Mouse (Mus musculus): ENCODE results near the gene Nt5dc1. TPM values are rescaled to one million over a fixed set of nuclear protein-coding genes. Genes with fewer than 3 reads are reported as not detected.

The Nt5dc1 gene
- polyA plus RNA-seq, 1 experiment from 2014 or later = 2.9 TPM

DNA sequence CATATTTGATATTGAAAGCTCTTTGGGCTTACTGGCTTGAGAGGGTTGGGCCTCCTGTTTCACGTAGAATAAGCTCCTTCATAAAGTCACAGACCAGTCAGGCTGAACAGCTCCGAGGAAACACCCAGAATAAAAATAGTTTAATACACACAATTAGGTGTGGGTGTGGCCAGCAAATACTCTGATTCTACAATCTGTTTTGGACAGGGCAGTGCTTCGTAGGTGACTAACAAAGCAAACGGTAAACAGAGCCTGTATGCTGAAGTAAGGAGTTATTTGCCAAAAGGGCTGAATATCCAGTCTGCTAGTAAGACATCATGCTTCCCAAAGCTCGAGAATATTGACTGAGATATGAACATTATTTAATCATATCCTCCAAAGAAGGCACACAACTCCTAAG lies 32.7 kb downstream of the Nt5dc1 start:
- Histone ChIP-seq H3K27ac (no peak overlapping the region), H3K27me3 (ENCODE audit: control insufficient read depth, insufficient read depth, low read length) (no peaks in the 10 kb centered on the region), H3K9me3 (ENCODE audit: control insufficient read depth, low read length) (no peaks in the 10 kb centered on the region), H3K4me2 (replicated peaks) (no peak overlapping the region), H3K4me1 (replicated peaks; ENCODE audit: control insufficient read depth, insufficient read depth, low read length) (no peaks in the 10 kb centered on the region), H3K4me3 (replicated peaks; ENCODE audit: low read length) (no peak overlapping the region), H3K9ac (no peak overlapping the region), H3K36me3 (replicated peaks; ENCODE audit: control insufficient read depth, insufficient read depth) (no peaks in the 10 kb centered on the region)
- no peak for DNase-seq (ENCODE audit: low spot score)
- 91% methylated on average over 5 of the region's 5 CpGs for WGBS
- no peak for ATAC-seq (ENCODE audit: low FRiP score)

DNA sequence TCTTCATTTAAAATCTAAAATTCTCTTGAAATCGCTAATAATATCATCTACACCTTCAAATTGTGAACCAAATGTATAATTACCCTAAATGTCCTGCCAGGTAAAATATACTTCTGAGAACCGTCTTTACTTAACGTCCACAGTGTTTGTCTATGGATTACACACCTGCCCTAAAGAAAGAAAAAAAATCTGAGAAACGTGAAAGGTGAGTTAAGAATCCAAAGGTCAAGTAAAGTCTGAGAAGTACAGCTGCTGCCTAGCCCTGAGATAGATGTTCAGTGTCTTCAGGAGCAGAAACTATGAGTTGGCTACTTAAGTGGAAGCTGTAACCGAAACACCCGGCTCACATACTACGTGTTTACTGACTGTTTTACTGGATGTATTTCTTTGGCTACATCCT lies 45.0 kb downstream of the Nt5dc1 start:
- 94% methylated on average over 7 of the region's 7 CpGs for WGBS
- Histone ChIP-seq H3K27ac (no peak overlapping the region), H3K27me3 (ENCODE audit: control insufficient read depth, insufficient read depth, low read length) (no peaks in the 10 kb centered on the region), H3K36me3 (replicated peaks; ENCODE audit: control insufficient read depth, insufficient read depth) (no peaks in the 10 kb centered on the region), H3K4me3 (replicated peaks; ENCODE audit: low read length) (no peak overlapping the region), H3K4me2 (replicated peaks) (no peak overlapping the region), H3K9ac (no peak overlapping the region), H3K9me3 (ENCODE audit: control insufficient read depth, low read length) (no peaks in the 10 kb centered on the region), H3K4me1 (replicated peaks; ENCODE audit: control insufficient read depth, insufficient read depth, low read length) (no peaks in the 10 kb centered on the region)
- ATAC-seq (ENCODE audit: low FRiP score) (no peak), DNase-seq (ENCODE audit: low spot score) (no peak)

DNA sequence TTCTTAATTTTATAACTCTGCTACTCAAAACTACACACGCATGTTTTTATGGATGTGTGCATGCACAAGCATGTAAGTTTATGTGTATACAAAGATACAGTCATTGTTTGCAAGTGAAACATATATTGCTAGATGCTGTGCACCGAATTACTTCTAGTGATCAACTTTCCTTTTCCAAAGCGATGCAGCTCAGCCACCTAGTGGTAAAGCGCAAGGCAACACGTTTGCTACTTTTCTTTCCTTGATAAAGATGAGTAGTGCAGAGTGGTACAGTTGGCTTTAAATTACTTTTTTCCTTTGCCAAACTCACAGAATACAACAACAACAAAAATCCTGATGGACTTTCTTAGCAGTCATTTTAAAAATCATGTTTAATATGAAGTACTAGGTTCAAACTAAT lies 50.2 kb downstream of the Nt5dc1 start:
- no peak for DNase-seq (ENCODE audit: low spot score)
- H3K4me1 ChIP-seq (replicated peaks; ENCODE audit: control insufficient read depth, insufficient read depth, low read length) = no peaks in the 10 kb centered on the region
- H3K27me3 ChIP-seq (ENCODE audit: control insufficient read depth, insufficient read depth, low read length) = no peaks in the 10 kb centered on the region
- H3K27ac ChIP-seq = no peak overlapping the region
- H3K9ac ChIP-seq = no peak overlapping the region
- no peaks in the 10 kb centered on the region for H3K9me3 ChIP-seq (ENCODE audit: control insufficient read depth, low read length)
- 71% methylated on average over 5 of the region's 5 CpGs for WGBS
- ATAC-seq (ENCODE audit: low FRiP score) = no peak
- no peaks in the 10 kb centered on the region for H3K36me3 ChIP-seq (replicated peaks; ENCODE audit: control insufficient read depth, insufficient read depth)
- H3K4me3 ChIP-seq (replicated peaks; ENCODE audit: low read length) = no peak overlapping the region
- H3K4me2 ChIP-seq (replicated peaks) = no peak overlapping the region

DNA sequence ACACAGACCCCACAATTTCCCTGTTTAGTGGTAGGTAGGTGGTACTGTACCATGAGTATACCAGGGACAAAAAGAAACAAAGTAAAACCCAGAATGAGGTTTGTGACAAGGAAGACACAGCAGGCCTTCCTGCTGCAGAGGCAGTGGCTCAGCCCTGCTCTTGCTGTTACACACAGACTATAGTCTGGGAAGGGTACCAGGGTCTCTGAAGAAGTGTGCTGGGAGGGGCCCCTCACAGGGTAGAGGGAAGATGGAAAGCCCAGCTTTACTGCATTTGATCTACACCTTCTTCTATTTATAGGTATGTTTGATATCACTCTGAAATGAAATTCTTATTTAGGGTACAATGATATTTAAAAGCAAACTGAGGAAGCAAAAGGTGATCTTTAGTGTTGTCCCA lies 54.6 kb downstream of the Nt5dc1 start:
- no peak overlapping the region for H3K4me3 ChIP-seq (replicated peaks; ENCODE audit: low read length)
- no peaks in the 10 kb centered on the region for H3K4me1 ChIP-seq (replicated peaks; ENCODE audit: control insufficient read depth, insufficient read depth, low read length)
- no peak overlapping the region for H3K4me2 ChIP-seq (replicated peaks)
- H3K27ac ChIP-seq = no peak overlapping the region
- DNase-seq (ENCODE audit: low spot score) (no peak), ATAC-seq (ENCODE audit: low FRiP score) (no peak)
- no peaks in the 10 kb centered on the region for H3K36me3 ChIP-seq (replicated peaks; ENCODE audit: control insufficient read depth, insufficient read depth)
- H3K9me3 ChIP-seq (ENCODE audit: control insufficient read depth, low read length) = no peaks in the 10 kb centered on the region
- no peak overlapping the region for H3K9ac ChIP-seq
- no peaks in the 10 kb centered on the region for H3K27me3 ChIP-seq (ENCODE audit: control insufficient read depth, insufficient read depth, low read length)

DNA sequence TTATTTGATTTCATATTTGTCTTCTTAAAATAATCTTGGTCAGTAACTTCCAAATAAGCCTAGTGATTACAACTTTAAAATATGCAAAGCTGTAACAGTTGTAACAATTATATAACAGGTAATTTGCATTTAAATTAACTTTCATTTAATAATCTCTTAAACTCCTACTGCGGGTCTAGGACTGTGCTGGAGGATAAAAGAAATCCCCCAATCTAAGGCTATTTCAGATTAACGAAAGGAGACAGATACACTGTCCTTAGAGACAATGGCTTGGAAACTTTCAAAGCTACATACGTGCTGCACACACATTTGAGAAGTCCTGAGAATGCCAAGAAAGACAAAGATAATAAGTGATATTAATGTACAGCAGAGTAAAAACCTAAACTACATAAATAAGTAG lies 60.1 kb downstream of the Nt5dc1 start:
- H3K36me3 ChIP-seq (replicated peaks; ENCODE audit: control insufficient read depth, insufficient read depth) = no peaks in the 10 kb centered on the region
- 66% methylated on average over 3 of the region's 3 CpGs for WGBS
- H3K4me2 ChIP-seq (replicated peaks) = no peak overlapping the region
- ATAC-seq (ENCODE audit: low FRiP score) (no peak), DNase-seq (ENCODE audit: low spot score) (no peak)
- no peak overlapping the region for H3K4me3 ChIP-seq (replicated peaks; ENCODE audit: low read length)
- H3K27me3 ChIP-seq (ENCODE audit: control insufficient read depth, insufficient read depth, low read length) = no peaks in the 10 kb centered on the region
- no peaks in the 10 kb centered on the region for H3K4me1 ChIP-seq (replicated peaks; ENCODE audit: control insufficient read depth, insufficient read depth, low read length)
- H3K9me3 ChIP-seq (ENCODE audit: control insufficient read depth, low read length) = no peaks in the 10 kb centered on the region
- no peak overlapping the region for H3K9ac ChIP-seq
- no peak overlapping the region for H3K27ac ChIP-seq

DNA sequence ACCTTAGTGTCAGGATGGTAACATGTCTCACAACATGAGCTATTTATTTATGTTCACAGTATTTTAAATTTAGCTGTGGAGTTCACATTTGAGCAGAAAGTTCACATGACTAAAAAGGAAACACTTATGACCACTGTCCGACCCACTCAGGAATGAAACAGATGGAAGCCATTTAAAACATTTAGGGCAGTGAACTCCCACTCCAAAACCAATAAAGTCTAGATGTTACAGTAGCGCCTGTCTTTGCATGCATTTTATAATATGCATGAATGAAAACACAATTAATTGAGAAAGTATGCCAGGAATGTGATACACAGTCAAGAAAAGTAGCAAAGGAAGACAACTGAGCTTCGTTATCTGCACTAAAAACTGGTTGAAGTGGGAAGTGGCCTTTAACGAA lies 66.2 kb downstream of the Nt5dc1 start:
- H3K9ac ChIP-seq = no peak overlapping the region
- no peak for ATAC-seq (ENCODE audit: low FRiP score)
- WGBS = 95% methylated on average over 4 of the region's 4 CpGs

DNA sequence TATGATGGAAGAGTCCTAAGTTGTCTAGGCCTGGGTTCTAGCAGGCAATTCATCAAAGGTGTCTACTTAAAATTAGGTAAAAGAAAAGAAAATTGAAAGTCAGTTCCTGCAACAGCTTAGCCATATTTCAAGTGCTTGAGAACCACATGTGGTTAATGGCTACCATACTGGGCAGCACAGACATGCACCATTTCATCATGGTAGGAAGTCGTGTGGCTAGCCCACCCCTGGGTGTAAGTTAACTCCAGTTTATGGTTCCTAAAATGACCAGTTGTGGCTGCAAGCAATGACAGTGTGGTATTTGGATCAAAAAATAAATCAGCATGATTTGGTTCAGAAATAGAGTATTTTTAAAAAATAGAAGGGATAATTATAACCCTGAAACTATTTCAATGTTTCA lies 76.5 kb downstream of the Nt5dc1 start:
- whole genome bisulfite sequencing = 86% methylated on average over 1 of the region's 1 CpGs

More for the DNA sequence above, 66.2 kb downstream of the Nt5dc1 start:
- H3K4me2 ChIP-seq (replicated peaks) = no peak overlapping the region
- H3K27ac ChIP-seq = no peak overlapping the region
- H3K36me3 ChIP-seq (replicated peaks; ENCODE audit: control insufficient read depth, insufficient read depth) = no peaks in the 10 kb centered on the region
- H3K4me1 ChIP-seq (replicated peaks; ENCODE audit: control insufficient read depth, insufficient read depth, low read length) = no peaks in the 10 kb centered on the region
- no peaks in the 10 kb centered on the region for H3K27me3 ChIP-seq (ENCODE audit: control insufficient read depth, insufficient read depth, low read length)
- no peak overlapping the region for H3K4me3 ChIP-seq (replicated peaks; ENCODE audit: low read length)
- no peaks in the 10 kb centered on the region for H3K9me3 ChIP-seq (ENCODE audit: control insufficient read depth, low read length)
- DNase-seq (ENCODE audit: low spot score) = no peak

DNA sequence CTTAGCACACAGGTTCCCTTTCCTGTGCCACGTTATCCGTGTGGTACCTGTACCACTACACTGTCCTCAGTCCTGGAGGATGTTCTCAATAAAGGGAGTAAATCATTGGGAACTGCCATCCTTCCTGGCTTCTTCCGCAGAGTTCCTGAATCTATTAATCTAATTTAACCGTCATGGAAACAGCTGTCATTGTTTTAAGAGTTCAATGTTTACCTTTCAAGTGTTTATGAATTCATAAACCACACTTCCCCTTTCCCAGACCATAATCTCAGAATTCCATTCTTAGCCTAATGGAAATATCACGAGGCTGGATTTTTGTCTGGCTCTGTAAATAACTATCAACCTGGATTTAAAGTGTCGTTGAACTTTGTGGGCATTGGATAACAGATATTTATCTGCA lies 77.3 kb downstream of the Nt5dc1 start:
- 83% methylated on average over 6 of the region's 6 CpGs for WGBS
- no peaks in the 10 kb centered on the region for H3K4me1 ChIP-seq (replicated peaks; ENCODE audit: control insufficient read depth, insufficient read depth, low read length)
- H3K27ac ChIP-seq = no peak overlapping the region
- no peaks in the 10 kb centered on the region for H3K9me3 ChIP-seq (ENCODE audit: control insufficient read depth, low read length)
- no peak overlapping the region for H3K4me2 ChIP-seq (replicated peaks)
- no peaks in the 10 kb centered on the region for H3K27me3 ChIP-seq (ENCODE audit: control insufficient read depth, insufficient read depth, low read length)
- no peak overlapping the region for H3K4me3 ChIP-seq (replicated peaks; ENCODE audit: low read length)
- ATAC-seq (ENCODE audit: low FRiP score) = no peak
- H3K36me3 ChIP-seq (replicated peaks; ENCODE audit: control insufficient read depth, insufficient read depth) = no peaks in the 10 kb centered on the region
- DNase-seq (ENCODE audit: low spot score) = no peak
- H3K9ac ChIP-seq = no peak overlapping the region

More for the DNA sequence above, 76.5 kb downstream of the Nt5dc1 start:
- DNase-seq (ENCODE audit: low spot score) (no peak), ATAC-seq (ENCODE audit: low FRiP score) (no peak)
- Histone ChIP-seq H3K9me3 (ENCODE audit: control insufficient read depth, low read length) (no peaks in the 10 kb centered on the region), H3K4me1 (replicated peaks; ENCODE audit: control insufficient read depth, insufficient read depth, low read length) (no peaks in the 10 kb centered on the region), H3K9ac (no peak overlapping the region), H3K4me3 (replicated peaks; ENCODE audit: low read length) (no peak overlapping the region), H3K27ac (no peak overlapping the region), H3K4me2 (replicated peaks) (no peak overlapping the region), H3K36me3 (replicated peaks; ENCODE audit: control insufficient read depth, insufficient read depth) (no peaks in the 10 kb centered on the region), H3K27me3 (ENCODE audit: control insufficient read depth, insufficient read depth, low read length) (no peaks in the 10 kb centered on the region)

DNA sequence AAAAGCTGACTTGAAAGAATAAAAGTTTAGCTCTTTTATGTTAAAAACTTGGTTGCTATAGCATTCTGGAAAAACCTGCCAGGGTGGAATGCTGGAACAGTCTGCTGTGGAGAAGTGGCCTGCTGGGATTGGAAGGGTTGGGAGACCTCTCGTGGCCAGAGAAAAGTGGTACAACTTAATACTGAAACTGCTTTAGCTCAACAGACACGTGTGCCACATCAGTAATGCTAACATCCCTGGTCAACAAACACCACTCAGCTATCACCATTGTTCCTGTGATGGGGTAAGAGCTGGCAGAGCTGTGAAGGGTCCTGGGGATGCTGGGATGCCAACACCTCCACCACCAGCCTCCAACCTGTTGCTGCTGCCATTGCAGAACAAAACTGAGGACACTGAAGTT lies 90.0 kb downstream of the Nt5dc1 start:
- H3K4me2 ChIP-seq (replicated peaks) = no peak overlapping the region
- peak; percentile 89 for ATAC-seq (ENCODE audit: low FRiP score)
- no peaks in the 10 kb centered on the region for H3K9me3 ChIP-seq (ENCODE audit: control insufficient read depth, low read length)
- no peak overlapping the region for H3K4me3 ChIP-seq (replicated peaks; ENCODE audit: low read length)
- no peak overlapping the region for H3K27ac ChIP-seq
- H3K9ac ChIP-seq = no peak overlapping the region
- peak; percentile 74 for DNase-seq (ENCODE audit: low spot score)
- H3K36me3 ChIP-seq (replicated peaks; ENCODE audit: control insufficient read depth, insufficient read depth) = no peaks in the 10 kb centered on the region
- WGBS = 6% methylated on average over 2 of the region's 2 CpGs
- no peaks in the 10 kb centered on the region for H3K27me3 ChIP-seq (ENCODE audit: control insufficient read depth, insufficient read depth, low read length)
- no peaks in the 10 kb centered on the region for H3K4me1 ChIP-seq (replicated peaks; ENCODE audit: control insufficient read depth, insufficient read depth, low read length)

DNA sequence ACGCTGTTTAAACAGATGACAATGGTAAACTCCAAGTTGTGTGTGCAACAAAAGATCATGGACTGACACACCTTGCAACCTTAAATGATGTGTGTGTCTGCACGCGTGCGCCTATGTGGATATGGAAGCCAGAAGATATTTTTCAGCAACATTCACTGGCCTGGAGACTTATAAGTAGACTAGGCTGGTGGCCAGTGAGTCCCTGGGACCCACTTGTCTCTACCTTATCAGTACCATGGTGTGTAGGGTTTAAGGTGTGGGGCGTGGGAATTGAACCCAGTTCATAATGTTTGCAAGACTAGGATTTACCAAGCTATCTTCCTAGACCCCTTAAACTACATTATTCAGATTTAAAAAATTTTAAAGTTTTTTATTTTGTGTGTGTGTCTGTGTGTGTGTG lies 91.2 kb downstream of the Nt5dc1 start:
- Histone ChIP-seq H3K4me2 (replicated peaks) (no peak overlapping the region), H3K9ac (no peak overlapping the region), H3K4me1 (replicated peaks; ENCODE audit: control insufficient read depth, insufficient read depth, low read length) (no peaks in the 10 kb centered on the region), H3K4me3 (replicated peaks; ENCODE audit: low read length) (no peak overlapping the region), H3K36me3 (replicated peaks; ENCODE audit: control insufficient read depth, insufficient read depth) (no peaks in the 10 kb centered on the region), H3K9me3 (ENCODE audit: control insufficient read depth, low read length) (no peaks in the 10 kb centered on the region), H3K27ac (no peak overlapping the region), H3K27me3 (ENCODE audit: control insufficient read depth, insufficient read depth, low read length) (no peaks in the 10 kb centered on the region)
- ATAC-seq (ENCODE audit: low FRiP score) = 0 out of 2 replicates have a peak, but pooled peaks have one; percentile 17
- WGBS = 68% methylated on average over 5 of the region's 5 CpGs
- no peak for DNase-seq (ENCODE audit: low spot score)
